Mouse (Mus musculus): Measurements from ENCODE around the gene Arl5c.

- TF ChIP-seq POLR2A (IDR thresholded peaks at IDR 0.05; ENCODE audit: low read depth, low read length) = no peak
- TF ChIP-seq CTCF (IDR thresholded peaks at IDR 0.05; ENCODE audit: extremely low read depth, insufficient read depth, insufficient read length, insufficient replicate concordance) = no peak
Measured at GRCm38 (mm10) chr11:98005076-98005475, 9.1 kb upstream of the Arl5c start.
